Mouse (Mus musculus): Measurements from ENCODE around the gene Rtn4r. TPM values are rescaled to one million over a fixed set of nuclear protein-coding genes. Genes with fewer than 3 reads are reported as not detected.

Gene Rtn4r
- 9.6 and 10.7 TPM in 2 replicates for polyA plus RNA-seq (2014; fragmentation: Nextera tagmentation; extraction: Ambion mirVana)

GRCm38 (mm10) chr16:18127241-18127861 is at the start of gene Rtn4r:
Gene Rtn4r, plus strand, starts transcription at chr16:18127642.
- H3K4me2 ChIP-seq (ENCODE audit: low read depth) = peak within 1 kb of the TSS; percentile 97
- peak; percentile 85 for ATAC-seq (ENCODE audit: insufficient read depth, low FRiP score, low TSS enrichment)
- under 1% methylated on average over 82 of the region's 96 CpGs for WGBS
- H3K27ac ChIP-seq (ENCODE audit: low read depth, low read length) = peak within 1 kb of the TSS; percentile 60; the same call in 1 of the 2 replicates
- H3K27me3 ChIP-seq (ENCODE audit: control insufficient read depth, insufficient read depth, low read length) = peaks cover 29% of the 10 kb centered on the region
- H3K4me3 ChIP-seq (ENCODE audit: low read depth, low read length) = peak within 1 kb of the TSS; percentile 69
- no peaks in the 10 kb centered on the region; the same call in 1 of the 2 replicates for H3K4me1 ChIP-seq (ENCODE audit: control insufficient read depth, insufficient read depth, low read length)
- peak within 1 kb of the TSS; percentile 75 for H3K9ac ChIP-seq (ENCODE audit: low read length)
- peak; percentile 84 for DNase-seq (ENCODE audit: low spot score)
- no peaks in the 10 kb centered on the region for H3K36me3 ChIP-seq (ENCODE audit: control insufficient read depth, insufficient read depth, low read length)
- H3K9me3 ChIP-seq (ENCODE audit: control insufficient read depth, low read length) = no peaks in the 10 kb centered on the region

GRCm38 (mm10) chr16:18078314-18079015 is 49.0 kb upstream of the Rtn4r start:
- DNase-seq (ENCODE audit: low spot score) = no peak
- no peak overlapping the region for H3K9ac ChIP-seq (ENCODE audit: low read length)
- H3K36me3 ChIP-seq (ENCODE audit: control insufficient read depth, insufficient read depth, low read length) = no peaks in the 10 kb centered on the region
- H3K27me3 ChIP-seq (ENCODE audit: control insufficient read depth, insufficient read depth, low read length) = no peaks in the 10 kb centered on the region
- no peak overlapping the region for H3K4me2 ChIP-seq (ENCODE audit: low read depth)
- no peaks in the 10 kb centered on the region for H3K4me1 ChIP-seq (ENCODE audit: control insufficient read depth, insufficient read depth, low read length)
- 91% methylated on average over 5 of the region's 5 CpGs for WGBS
- ATAC-seq (ENCODE audit: insufficient read depth, low FRiP score, low TSS enrichment) = no peak
- H3K4me3 ChIP-seq (ENCODE audit: low read depth, low read length) = no peak overlapping the region
- H3K9me3 ChIP-seq (ENCODE audit: control insufficient read depth, low read length) = no peaks in the 10 kb centered on the region
- no peak overlapping the region for H3K27ac ChIP-seq (ENCODE audit: low read depth, low read length)

GRCm38 (mm10) chr16:18079300-18079699 is 48.1 kb upstream of the Rtn4r start:
- no peaks in the 10 kb centered on the region for H3K36me3 ChIP-seq (ENCODE audit: control insufficient read depth, insufficient read depth, low read length)
- DNase-seq (ENCODE audit: low spot score) (no peak), ATAC-seq (ENCODE audit: insufficient read depth, low FRiP score, low TSS enrichment) (no peak)
- 88% methylated on average over 2 of the region's 2 CpGs for WGBS
- no peaks in the 10 kb centered on the region for H3K4me1 ChIP-seq (ENCODE audit: control insufficient read depth, insufficient read depth, low read length)
- no peaks in the 10 kb centered on the region for H3K27me3 ChIP-seq (ENCODE audit: control insufficient read depth, insufficient read depth, low read length)
- no peak overlapping the region for H3K27ac ChIP-seq (ENCODE audit: low read depth, low read length)
- H3K9ac ChIP-seq (ENCODE audit: low read length) = no peak overlapping the region
- H3K9me3 ChIP-seq (ENCODE audit: control insufficient read depth, low read length) = no peaks in the 10 kb centered on the region
- no peak overlapping the region for H3K4me2 ChIP-seq (ENCODE audit: low read depth)
- H3K4me3 ChIP-seq (ENCODE audit: low read depth, low read length) = no peak overlapping the region

- Histone ChIP-seq H3K27me3 (ENCODE audit: control insufficient read depth, insufficient read depth, low read length) (no peaks in the 10 kb centered on the region), H3K9ac (ENCODE audit: low read length) (no peak overlapping the region), H3K36me3 (ENCODE audit: control insufficient read depth, insufficient read depth, low read length) (no peaks in the 10 kb centered on the region), H3K27ac (ENCODE audit: low read depth, low read length) (no peak overlapping the region), H3K4me3 (ENCODE audit: low read depth, low read length) (no peak overlapping the region), H3K4me1 (ENCODE audit: control insufficient read depth, insufficient read depth, low read length) (no peaks in the 10 kb centered on the region), H3K4me2 (ENCODE audit: low read depth) (no peak overlapping the region), H3K9me3 (ENCODE audit: control insufficient read depth, low read length) (no peaks in the 10 kb centered on the region)
- DNase-seq (ENCODE audit: low spot score) (no peak), ATAC-seq (ENCODE audit: insufficient read depth, low FRiP score, low TSS enrichment) (no peak)
- 87% methylated on average over 7 of the region's 7 CpGs for WGBS
Measured at GRCm38 (mm10) chr16:18080171-18080570, 47.3 kb upstream of the Rtn4r start.

GRCm38 (mm10) chr16:18081149-18081827 is 46.2 kb upstream of the Rtn4r start:
- DNase-seq (ENCODE audit: low spot score) = no peak
- Histone ChIP-seq H3K4me1 (ENCODE audit: control insufficient read depth, insufficient read depth, low read length) (no peaks in the 10 kb centered on the region), H3K9ac (ENCODE audit: low read length) (no peak overlapping the region), H3K36me3 (ENCODE audit: control insufficient read depth, insufficient read depth, low read length) (no peaks in the 10 kb centered on the region), H3K9me3 (ENCODE audit: control insufficient read depth, low read length) (no peaks in the 10 kb centered on the region), H3K4me3 (ENCODE audit: low read depth, low read length) (no peak overlapping the region), H3K4me2 (ENCODE audit: low read depth) (no peak overlapping the region), H3K27me3 (ENCODE audit: control insufficient read depth, insufficient read depth, low read length) (no peaks in the 10 kb centered on the region), H3K27ac (ENCODE audit: low read depth, low read length) (no peak overlapping the region)
- ATAC-seq (ENCODE audit: insufficient read depth, low FRiP score, low TSS enrichment) = no peak
- 84% methylated on average over 10 of the region's 10 CpGs for WGBS

GRCm38 (mm10) chr16:18082291-18082690 is 45.2 kb upstream of the Rtn4r start:
- DNase-seq (ENCODE audit: low spot score) (no peak), ATAC-seq (ENCODE audit: insufficient read depth, low FRiP score, low TSS enrichment) (no peak)
- no peak overlapping the region for H3K9ac ChIP-seq (ENCODE audit: low read length)
- no peak overlapping the region for H3K4me3 ChIP-seq (ENCODE audit: low read depth, low read length)
- no peaks in the 10 kb centered on the region for H3K4me1 ChIP-seq (ENCODE audit: control insufficient read depth, insufficient read depth, low read length)
- no peak overlapping the region for H3K4me2 ChIP-seq (ENCODE audit: low read depth)
- WGBS = 86% methylated on average over 1 of the region's 1 CpGs
- H3K27ac ChIP-seq (ENCODE audit: low read depth, low read length) = no peak overlapping the region
- no peaks in the 10 kb centered on the region for H3K27me3 ChIP-seq (ENCODE audit: control insufficient read depth, insufficient read depth, low read length)
- no peaks in the 10 kb centered on the region for H3K36me3 ChIP-seq (ENCODE audit: control insufficient read depth, insufficient read depth, low read length)
- H3K9me3 ChIP-seq (ENCODE audit: control insufficient read depth, low read length) = no peaks in the 10 kb centered on the region

- Histone ChIP-seq H3K4me3 (ENCODE audit: low read depth, low read length) (no peak overlapping the region), H3K36me3 (ENCODE audit: control insufficient read depth, insufficient read depth, low read length) (no peaks in the 10 kb centered on the region), H3K9ac (ENCODE audit: low read length) (no peak overlapping the region), H3K4me1 (ENCODE audit: control insufficient read depth, insufficient read depth, low read length) (peaks cover 3% of the 10 kb centered on the region; the same call in 1 of the 2 replicates), H3K4me2 (ENCODE audit: low read depth) (no peak overlapping the region), H3K27ac (ENCODE audit: low read depth, low read length) (no peak overlapping the region), H3K9me3 (ENCODE audit: control insufficient read depth, low read length) (no peaks in the 10 kb centered on the region), H3K27me3 (ENCODE audit: control insufficient read depth, insufficient read depth, low read length) (peaks cover 3% of the 10 kb centered on the region; the same call in 1 of the 2 replicates)
- ATAC-seq (ENCODE audit: insufficient read depth, low FRiP score, low TSS enrichment) (no peak), DNase-seq (ENCODE audit: low spot score) (no peak)
- WGBS = 90% methylated on average over 18 of the region's 18 CpGs
Measured at GRCm38 (mm10) chr16:18083231-18083951, 44.1 kb upstream of the Rtn4r start.

GRCm38 (mm10) chr16:18084262-18084661 is 43.2 kb upstream of the Rtn4r start:
- DNase-seq (ENCODE audit: low spot score) (no peak), ATAC-seq (ENCODE audit: insufficient read depth, low FRiP score, low TSS enrichment) (no peak)
- Histone ChIP-seq H3K4me2 (ENCODE audit: low read depth) (no peak overlapping the region), H3K27ac (ENCODE audit: low read depth, low read length) (no peak overlapping the region), H3K9me3 (ENCODE audit: control insufficient read depth, low read length) (no peaks in the 10 kb centered on the region), H3K4me1 (ENCODE audit: control insufficient read depth, insufficient read depth, low read length) (peaks cover 3% of the 10 kb centered on the region; the same call in 1 of the 2 replicates), H3K36me3 (ENCODE audit: control insufficient read depth, insufficient read depth, low read length) (no peaks in the 10 kb centered on the region), H3K4me3 (ENCODE audit: low read depth, low read length) (no peak overlapping the region), H3K27me3 (ENCODE audit: control insufficient read depth, insufficient read depth, low read length) (peaks cover 3% of the 10 kb centered on the region; the same call in 1 of the 2 replicates), H3K9ac (ENCODE audit: low read length) (no peak overlapping the region)
- 92% methylated on average over 7 of the region's 7 CpGs for WGBS

Measured in neural tube, embryonic 11.5 days (tissue).